Mouse (Mus musculus): ENCODE results near the gene Mak.
A peak's percentile ranks its signal among the peaks of the same experiment; 100 is the strongest.

Mak gene

GRCm38 (mm10) chr13:41079421-41079780, at the start of gene Mak:
Mak (minus strand) TSS chr13:41079706.
- DNase-seq (ENCODE audit: low read depth, low spot score) = peak; percentile 70

GRCm38 (mm10) chr13:41129061-41129460, 49.6 kb upstream of the Mak start:
- no peak for DNase-seq (ENCODE audit: low read depth, low spot score)

- no peak for DNase-seq (ENCODE audit: low read depth, low spot score)
Observed at GRCm38 (mm10) chr13:41128326-41128725, 48.8 kb upstream of the Mak start.

GRCm38 (mm10) chr13:41123666-41124225, 44.2 kb upstream of the Mak start:
- DNase-seq (ENCODE audit: low read depth, low spot score) = no peak

- DNase-seq (ENCODE audit: low read depth, low spot score) = no peak
Observed at GRCm38 (mm10) chr13:41119152-41119945, 39.8 kb upstream of the Mak start.

GRCm38 (mm10) chr13:41113940-41114339, 34.4 kb upstream of the Mak start, which contains the start of gene Sycp2l:
Sycp2l (plus strand) TSS chr13:41114307.
- no peak for DNase-seq (ENCODE audit: low read depth, low spot score)

- no peak for DNase-seq (ENCODE audit: low read depth, low spot score)
Observed at GRCm38 (mm10) chr13:41110935-41111334, 31.4 kb upstream of the Mak start, which contains the start of gene Gcm2. Gcm2 (minus strand) TSS chr13:41111035.

- DNase-seq (ENCODE audit: low read depth, low spot score) = peak; percentile 14
Observed at GRCm38 (mm10) chr13:41105541-41105940, 26.0 kb upstream of the Mak start.

- DNase-seq (ENCODE audit: low read depth, low spot score) = no peak
Observed at GRCm38 (mm10) chr13:41103841-41104525, 24.5 kb upstream of the Mak start.

GRCm38 (mm10) chr13:41100031-41100430, 20.5 kb upstream of the Mak start:
- no peak for DNase-seq (ENCODE audit: low read depth, low spot score)

- DNase-seq (ENCODE audit: low read depth, low spot score) = no peak
Observed at GRCm38 (mm10) chr13:41098325-41098724, 18.8 kb upstream of the Mak start.

GRCm38 (mm10) chr13:41097324-41098058, 18.0 kb upstream of the Mak start:
- DNase-seq (ENCODE audit: low read depth, low spot score) = peak; percentile 85

- no peak for DNase-seq (ENCODE audit: low read depth, low spot score)
Observed at GRCm38 (mm10) chr13:41094160-41094559, 14.7 kb upstream of the Mak start.

GRCm38 (mm10) chr13:41091271-41091670, 11.8 kb upstream of the Mak start:
- DNase-seq (ENCODE audit: low read depth, low spot score) = no peak

GRCm38 (mm10) chr13:41088746-41089145, 9.2 kb upstream of the Mak start:
- DNase-seq (ENCODE audit: low read depth, low spot score) = no peak

GRCm38 (mm10) chr13:41085140-41085539, 5.6 kb upstream of the Mak start:
- DNase-seq (ENCODE audit: low read depth, low spot score) = peak; percentile 26

GRCm38 (mm10) chr13:41084521-41084920, 5.0 kb upstream of the Mak start:
- DNase-seq (ENCODE audit: low read depth, low spot score) = no peak

GRCm38 (mm10) chr13:41080700-41081099, 1.2 kb upstream of the Mak start:
- DNase-seq (ENCODE audit: low read depth, low spot score) = no peak

GRCm38 (mm10) chr13:41079859-41080258, 353 bp upstream of the Mak start:
- DNase-seq (ENCODE audit: low read depth, low spot score) = no peak

GRCm38 (mm10) chr13:41078690-41079420, 651 bp downstream of the Mak start:
- DNase-seq (ENCODE audit: low read depth, low spot score) = no peak

GRCm38 (mm10) chr13:41077921-41078320, 1.6 kb downstream of the Mak start:
- DNase-seq (ENCODE audit: low read depth, low spot score) = no peak

Data from CD4-positive helper T cell, adult 2 months (primary cell).